Mouse (Mus musculus): ENCODE measurements at regions not wholly inside any gene's neighbourhood (a gene's known extent, or its start where the extent isn't known, plus 50 kb on each side); places are given as distances from the start of the nearest gene placed in this dataset.

- DNase-seq: no peak
- intact Hi-C loops (cut with DNase I): no loop called here
These were observed 278.9 kb upstream of the Pou3f3 start for GRCm38 (mm10) chr1:42416539-42417218.

- DNase-seq: no peak
- intact Hi-C loops (cut with DNase I): no loop called here
These were observed 277.8 kb upstream of the Pou3f3 start for GRCm38 (mm10) chr1:42417815-42418214.

GRCm38 (mm10) chr1:42418233-42418632 is 277.3 kb upstream of the Pou3f3 start:
- no peak for DNase-seq
- intact Hi-C loops (cut with DNase I): no loop called here

GRCm38 (mm10) chr1:42436366-42436998 is 259.1 kb upstream of the Pou3f3 start:
- DNase-seq: no peak
- intact Hi-C loops (cut with DNase I): no loop called here

- no peak for DNase-seq
- intact Hi-C loops (cut with DNase I): no loop called here
These were observed 227.2 kb upstream of the Pou3f3 start for GRCm38 (mm10) chr1:42468365-42468764.

GRCm38 (mm10) chr1:42471846-42472494 is 223.6 kb upstream of the Pou3f3 start:
- DNase-seq: no peak
- intact Hi-C loops (cut with DNase I): no loop called here

GRCm38 (mm10) chr1:42472495-42473230 is 222.9 kb upstream of the Pou3f3 start:
- intact Hi-C loops (cut with DNase I): no loop called here
- no peak for DNase-seq

GRCm38 (mm10) chr1:42474197-42474596 is 221.4 kb upstream of the Pou3f3 start:
- intact Hi-C loops (cut with DNase I): no loop called here
- no peak for DNase-seq

- intact Hi-C loops (cut with DNase I): no loop called here
- no peak for DNase-seq
These were observed 220.7 kb upstream of the Pou3f3 start for GRCm38 (mm10) chr1:42474831-42475230.

- intact Hi-C loops (cut with DNase I): no loop called here
- DNase-seq: no peak
These were observed 219.9 kb upstream of the Pou3f3 start for GRCm38 (mm10) chr1:42475629-42476028.

- intact Hi-C loops (cut with DNase I): no loop called here
- DNase-seq: no peak
These were observed 215.1 kb upstream of the Pou3f3 start for GRCm38 (mm10) chr1:42480348-42480920.

GRCm38 (mm10) chr1:42489563-42489962 is 206.0 kb upstream of the Pou3f3 start:
- peak; percentile 11 for DNase-seq
- intact Hi-C loops (cut with DNase I): no loop called here

GRCm38 (mm10) chr1:42490856-42491643 is 204.5 kb upstream of the Pou3f3 start:
- intact Hi-C loops (cut with DNase I): loop anchor here (5.0 kb wide), 1 partner anchor 181 kb away; no protein-coding TSS in a partner anchor
- DNase-seq: peak; percentile 20

- intact Hi-C loops (cut with DNase I): loop anchor here (5.0 kb wide), 1 partner anchor 181 kb away; no protein-coding TSS in a partner anchor
- peak; percentile 15 for DNase-seq
These were observed 203.8 kb upstream of the Pou3f3 start for GRCm38 (mm10) chr1:42491644-42492277.

GRCm38 (mm10) chr1:42496022-42496421 is 199.5 kb upstream of the Pou3f3 start:
- DNase-seq: no peak
- intact Hi-C loops (cut with DNase I): no loop called here

GRCm38 (mm10) chr1:42496433-42496832 is 199.1 kb upstream of the Pou3f3 start:
- no peak for DNase-seq
- intact Hi-C loops (cut with DNase I): no loop called here

- intact Hi-C loops (cut with DNase I): no loop called here
- DNase-seq: no peak
These were observed 196.7 kb upstream of the Pou3f3 start for GRCm38 (mm10) chr1:42498901-42499300.

GRCm38 (mm10) chr1:42504491-42504890 is 191.1 kb upstream of the Pou3f3 start:
- intact Hi-C loops (cut with DNase I): no loop called here
- no peak for DNase-seq

- intact Hi-C loops (cut with DNase I): no loop called here
- DNase-seq: no peak
These were observed 190.4 kb upstream of the Pou3f3 start for GRCm38 (mm10) chr1:42505048-42505729.
